Mouse (Mus musculus): ENCODE measurements around the gene Lhx2.

Lhx2 gene

DNA sequence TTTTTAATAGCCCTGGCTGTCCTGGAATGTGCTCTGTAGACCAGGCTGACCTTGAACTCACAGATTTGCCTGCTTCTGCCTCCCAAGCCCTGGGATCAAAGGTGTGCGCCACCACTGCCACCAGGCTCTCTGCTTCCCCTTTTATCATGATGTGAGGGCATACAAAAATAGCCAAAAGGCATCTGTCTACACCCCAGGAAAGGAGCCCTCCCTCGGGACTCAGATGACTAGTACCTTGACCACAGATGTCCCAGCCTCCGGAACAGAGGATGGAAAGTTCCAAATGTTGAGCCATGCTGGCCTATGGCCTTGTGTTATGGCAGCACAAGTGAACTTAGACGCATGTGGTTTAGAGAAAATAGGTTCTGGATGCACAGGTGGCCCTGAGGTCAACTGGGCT, 66.3 kb downstream of the Lhx2 start:
- no peak for DNase-seq (ENCODE audit: low spot score in 2 of 2)

DNA sequence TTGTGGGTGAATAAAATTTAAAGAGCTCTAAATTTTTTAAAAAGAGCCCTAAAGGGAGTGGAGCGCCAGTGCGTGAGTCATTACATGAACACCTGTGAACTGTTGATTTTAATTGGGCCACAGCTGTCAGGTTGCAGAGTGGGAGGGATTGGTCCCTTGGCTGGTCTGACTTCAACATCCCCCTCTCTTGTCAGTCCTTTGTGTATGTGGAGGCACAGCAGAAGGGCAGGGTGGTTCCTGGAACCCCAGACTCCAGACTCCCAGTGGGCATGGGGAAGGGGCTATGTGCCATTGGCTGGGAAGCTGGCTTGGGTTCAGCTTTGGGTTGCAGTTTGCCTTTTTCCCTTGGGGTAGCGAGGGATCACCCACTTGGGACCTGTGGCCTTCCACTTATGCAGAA, 70.2 kb downstream of the Lhx2 start:
- no peak for DNase-seq (ENCODE audit: low spot score in 2 of 2)

DNA sequence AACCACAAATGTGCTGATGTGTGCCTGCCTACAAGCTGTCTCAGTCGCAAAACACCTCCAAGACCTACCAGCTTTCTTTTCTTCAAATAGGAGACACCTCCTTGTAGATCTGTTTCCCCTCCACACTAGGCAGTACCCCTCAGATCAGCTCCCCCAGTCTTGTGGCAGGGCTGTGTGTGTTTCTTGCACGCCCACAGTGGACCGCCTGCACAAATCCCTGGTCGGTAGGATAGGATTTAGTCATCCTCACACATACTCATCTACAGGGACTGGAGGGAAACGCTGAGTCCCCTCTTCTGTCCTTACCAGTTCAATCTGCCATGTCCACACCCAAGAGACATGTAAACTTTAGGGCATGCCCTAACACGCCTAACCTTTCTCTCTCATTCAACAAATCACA, 71.1 kb downstream of the Lhx2 start:
- DNase-seq (ENCODE audit: low spot score in 2 of 2): no peak

GRCm38 (mm10) chr2:38412599-38413177, 73.6 kb downstream of the Lhx2 start:
- no peak for DNase-seq (ENCODE audit: low spot score in 2 of 2)

DNA sequence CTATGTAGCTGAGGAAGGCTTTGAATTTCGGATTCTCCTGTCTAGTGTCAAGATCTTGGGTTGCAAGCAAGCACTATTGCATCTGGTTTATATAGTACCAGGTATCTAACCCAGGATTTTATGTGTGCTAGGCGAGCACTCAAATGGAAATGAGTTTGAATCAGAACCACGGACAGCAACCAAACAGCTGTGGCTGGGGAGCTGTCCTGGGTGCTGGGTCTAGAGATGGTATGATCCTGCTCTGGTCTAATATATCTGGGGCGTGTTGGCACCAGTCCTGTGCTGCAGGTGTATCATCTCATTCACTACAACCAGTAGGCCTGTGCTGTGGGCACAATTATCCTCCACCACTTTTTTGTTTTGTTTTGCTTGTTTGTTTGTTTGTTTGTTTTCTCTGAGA, 78.9 kb downstream of the Lhx2 start:
- DNase-seq (ENCODE audit: low spot score in 2 of 2): peak in 1 of 2 experiments; percentile 7

Data from spleen, postnatal 14 days (tissue).